Mouse (Mus musculus): ENCODE measurements around the gene Inf2. TPM values are rescaled to one million over a fixed set of nuclear protein-coding genes. Genes with fewer than 3 reads are reported as not detected.

Inf2 gene
- polyA plus RNA-seq, 1 experiment: 28.3 TPM

- Histone ChIP-seq H3K27me3 (ENCODE audit: control insufficient read depth, insufficient read depth, low read length, poor library complexity, severe bottlenecking) (no peaks in the 10 kb centered on the region; the same call in 1 of the 2 replicates), H3K4me1 (ENCODE audit: control insufficient read depth, insufficient read depth, low read length) (peaks cover 8% of the 10 kb centered on the region), H3K36me3 (ENCODE audit: control insufficient read depth, insufficient read depth, low read length, poor library complexity, severe bottlenecking) (no peaks in the 10 kb centered on the region), H3K9ac (ENCODE audit: low read depth, poor library complexity, severe bottlenecking) (no peak overlapping the region), H3K9me3 (replicated peaks; ENCODE audit: control insufficient read depth, insufficient read depth, low read length, poor library complexity, severe bottlenecking) (no peaks in the 10 kb centered on the region), H3K4me3 (ENCODE audit: low read depth, low read length) (no peak overlapping the region), H3K27ac (ENCODE audit: insufficient read depth, low read length) (no peak overlapping the region)
- no peak for TF ChIP-seq CTCF (IDR thresholded peaks at IDR 0.05; ENCODE audit: low read depth, low read length)
- no peak for TF ChIP-seq POLR2A (IDR thresholded peaks at IDR 0.05; ENCODE audit: insufficient read depth, low read length)
- TF ChIP-seq EP300 (IDR thresholded peaks at IDR 0.05; ENCODE audit: insufficient read depth, low read depth, low read length): no peak
These were observed 2.1 kb downstream of the Inf2 start for GRCm38 (mm10) chr12:112590566-112591239.

GRCm38 (mm10) chr12:112591240-112591639 is 2.7 kb downstream of the Inf2 start:
- H3K27me3 ChIP-seq (ENCODE audit: control insufficient read depth, insufficient read depth, low read length, poor library complexity, severe bottlenecking): no peaks in the 10 kb centered on the region; the same call in 1 of the 2 replicates
- peaks cover 8% of the 10 kb centered on the region for H3K4me1 ChIP-seq (ENCODE audit: control insufficient read depth, insufficient read depth, low read length)
- no peak overlapping the region for H3K4me3 ChIP-seq (ENCODE audit: low read depth, low read length)
- no peak overlapping the region for H3K9ac ChIP-seq (ENCODE audit: low read depth, poor library complexity, severe bottlenecking)
- no peaks in the 10 kb centered on the region for H3K36me3 ChIP-seq (ENCODE audit: control insufficient read depth, insufficient read depth, low read length, poor library complexity, severe bottlenecking)
- H3K27ac ChIP-seq (ENCODE audit: insufficient read depth, low read length): no peak overlapping the region
- no peaks in the 10 kb centered on the region for H3K9me3 ChIP-seq (replicated peaks; ENCODE audit: control insufficient read depth, insufficient read depth, low read length, poor library complexity, severe bottlenecking)
- no peak for TF ChIP-seq POLR2A (IDR thresholded peaks at IDR 0.05; ENCODE audit: insufficient read depth, low read length)
- TF ChIP-seq EP300 (IDR thresholded peaks at IDR 0.05; ENCODE audit: insufficient read depth, low read depth, low read length): no peak
- no peak for TF ChIP-seq CTCF (IDR thresholded peaks at IDR 0.05; ENCODE audit: low read depth, low read length)

- H3K27me3 ChIP-seq (ENCODE audit: control insufficient read depth, insufficient read depth, low read length, poor library complexity, severe bottlenecking): no peaks in the 10 kb centered on the region; the same call in 1 of the 2 replicates
- peaks cover 8% of the 10 kb centered on the region for H3K4me1 ChIP-seq (ENCODE audit: control insufficient read depth, insufficient read depth, low read length)
These were observed 3.1 kb downstream of the Inf2 start for GRCm38 (mm10) chr12:112591730-112592129.

GRCm38 (mm10) chr12:112592985-112593734 is 4.6 kb downstream of the Inf2 start:
- no peak overlapping the region for H3K27ac ChIP-seq (ENCODE audit: insufficient read depth, low read length)

More at GRCm38 (mm10) chr12:112591730-112592129, 3.1 kb downstream of the Inf2 start:
- H3K9me3 ChIP-seq (replicated peaks; ENCODE audit: control insufficient read depth, insufficient read depth, low read length, poor library complexity, severe bottlenecking): no peaks in the 10 kb centered on the region
- H3K27ac ChIP-seq (ENCODE audit: insufficient read depth, low read length): no peak overlapping the region
- H3K9ac ChIP-seq (ENCODE audit: low read depth, poor library complexity, severe bottlenecking): no peak overlapping the region
- H3K36me3 ChIP-seq (ENCODE audit: control insufficient read depth, insufficient read depth, low read length, poor library complexity, severe bottlenecking): no peaks in the 10 kb centered on the region
- TF ChIP-seq POLR2A (IDR thresholded peaks at IDR 0.05; ENCODE audit: insufficient read depth, low read length) (no peak), EP300 (IDR thresholded peaks at IDR 0.05; ENCODE audit: insufficient read depth, low read depth, low read length) (no peak), CTCF (IDR thresholded peaks at IDR 0.05; ENCODE audit: low read depth, low read length) (no peak)
- H3K4me3 ChIP-seq (ENCODE audit: low read depth, low read length): no peak overlapping the region

GRCm38 (mm10) chr12:112593951-112594915 is 5.6 kb downstream of the Inf2 start:
- peaks cover 19% of the 10 kb centered on the region for H3K4me1 ChIP-seq (ENCODE audit: control insufficient read depth, insufficient read depth, low read length)
- no peak overlapping the region for H3K4me3 ChIP-seq (ENCODE audit: low read depth, low read length)
- H3K27ac ChIP-seq (ENCODE audit: insufficient read depth, low read length): no peak overlapping the region
- no peak for TF ChIP-seq POLR2A (IDR thresholded peaks at IDR 0.05; ENCODE audit: insufficient read depth, low read length)
- H3K27me3 ChIP-seq (ENCODE audit: control insufficient read depth, insufficient read depth, low read length, poor library complexity, severe bottlenecking): no peaks in the 10 kb centered on the region; the same call in 1 of the 2 replicates
- H3K9ac ChIP-seq (ENCODE audit: low read depth, poor library complexity, severe bottlenecking): no peak overlapping the region
- H3K9me3 ChIP-seq (replicated peaks; ENCODE audit: control insufficient read depth, insufficient read depth, low read length, poor library complexity, severe bottlenecking): no peaks in the 10 kb centered on the region
- no peaks in the 10 kb centered on the region for H3K36me3 ChIP-seq (ENCODE audit: control insufficient read depth, insufficient read depth, low read length, poor library complexity, severe bottlenecking)

More at GRCm38 (mm10) chr12:112592985-112593734, 4.6 kb downstream of the Inf2 start:
- peaks cover 9% of the 10 kb centered on the region for H3K4me1 ChIP-seq (ENCODE audit: control insufficient read depth, insufficient read depth, low read length)
- H3K36me3 ChIP-seq (ENCODE audit: control insufficient read depth, insufficient read depth, low read length, poor library complexity, severe bottlenecking): no peaks in the 10 kb centered on the region
- no peak overlapping the region for H3K9ac ChIP-seq (ENCODE audit: low read depth, poor library complexity, severe bottlenecking)
- no peak overlapping the region for H3K4me3 ChIP-seq (ENCODE audit: low read depth, low read length)
- H3K9me3 ChIP-seq (replicated peaks; ENCODE audit: control insufficient read depth, insufficient read depth, low read length, poor library complexity, severe bottlenecking): no peaks in the 10 kb centered on the region
- H3K27me3 ChIP-seq (ENCODE audit: control insufficient read depth, insufficient read depth, low read length, poor library complexity, severe bottlenecking): no peaks in the 10 kb centered on the region; the same call in 1 of the 2 replicates
- TF ChIP-seq EP300 (IDR thresholded peaks at IDR 0.05; ENCODE audit: insufficient read depth, low read depth, low read length): no peak
- no peak for TF ChIP-seq POLR2A (IDR thresholded peaks at IDR 0.05; ENCODE audit: insufficient read depth, low read length)
- TF ChIP-seq CTCF (IDR thresholded peaks at IDR 0.05; ENCODE audit: low read depth, low read length): no peak
